Mouse (Mus musculus): ENCODE results near the gene Gh. TPM values are rescaled to one million over a fixed set of nuclear protein-coding genes. Genes with fewer than 3 reads are reported as not detected.

Gh gene
- polyA plus RNA-seq, 1 experiment from 2014 or later = not detected

- Histone ChIP-seq H3K9me3 (replicated peaks) (no peaks in the 10 kb centered on the region), H3K27ac (no peak overlapping the region), H3K4me1 (peaks cover 35% of the 10 kb centered on the region), H3K4me3 (no peak overlapping the region), H3K27me3 (ENCODE audit: low read depth, poor library complexity, severe bottlenecking) (no peaks in the 10 kb centered on the region), H3K36me3 (no peaks in the 10 kb centered on the region)
- no peak for DNase-seq (ENCODE audit: low spot score)
- WGBS = 84% methylated on average over 8 of the region's 8 CpGs
Observed at GRCm38 (mm10) chr11:106326475-106326874, 24.8 kb upstream of the Gh start.

- WGBS = 73% methylated on average over 8 of the region's 8 CpGs
- no peak overlapping the region for H3K4me3 ChIP-seq
- peak; percentile 69 for DNase-seq (ENCODE audit: low spot score)
- no peaks in the 10 kb centered on the region for H3K9me3 ChIP-seq (replicated peaks)
- H3K27me3 ChIP-seq (ENCODE audit: low read depth, poor library complexity, severe bottlenecking) = no peaks in the 10 kb centered on the region
- no peaks in the 10 kb centered on the region for H3K36me3 ChIP-seq
- peaks cover 35% of the 10 kb centered on the region for H3K4me1 ChIP-seq
- peak overlapping the region; percentile 36; the same call in 1 of the 2 replicates for H3K27ac ChIP-seq
Observed at GRCm38 (mm10) chr11:106325566-106326206, 24.0 kb upstream of the Gh start.

- Histone ChIP-seq H3K4me3 (no peak overlapping the region), H3K9me3 (replicated peaks) (no peaks in the 10 kb centered on the region), H3K36me3 (no peaks in the 10 kb centered on the region), H3K27ac (peak overlapping the region; percentile 36; the same call in 1 of the 2 replicates), H3K4me1 (peaks cover 36% of the 10 kb centered on the region), H3K27me3 (ENCODE audit: low read depth, poor library complexity, severe bottlenecking) (no peaks in the 10 kb centered on the region)
- WGBS = 81% methylated on average over 5 of the region's 5 CpGs
- DNase-seq (ENCODE audit: low spot score) = no peak
Observed at GRCm38 (mm10) chr11:106324858-106325257, 23.2 kb upstream of the Gh start.

GRCm38 (mm10) chr11:106318406-106319366 lies 17.0 kb upstream of the Gh start:
- WGBS = 76% methylated on average over 21 of the region's 21 CpGs
- no peaks in the 10 kb centered on the region for H3K27me3 ChIP-seq (ENCODE audit: low read depth, poor library complexity, severe bottlenecking)
- DNase-seq (ENCODE audit: low spot score) = no peak
- H3K4me1 ChIP-seq = peaks cover 59% of the 10 kb centered on the region
- H3K36me3 ChIP-seq = no peaks in the 10 kb centered on the region
- no peak overlapping the region for H3K4me3 ChIP-seq
- no peaks in the 10 kb centered on the region for H3K9me3 ChIP-seq (replicated peaks)
- peak overlapping the region; percentile 70; the same call in 1 of the 2 replicates for H3K27ac ChIP-seq

- H3K4me1 ChIP-seq = peaks cover 68% of the 10 kb centered on the region
- no peaks in the 10 kb centered on the region for H3K9me3 ChIP-seq (replicated peaks)
- no peak for DNase-seq (ENCODE audit: low spot score)
- H3K36me3 ChIP-seq = no peaks in the 10 kb centered on the region
- H3K27ac ChIP-seq = peak overlapping the region; percentile 70
- H3K27me3 ChIP-seq (ENCODE audit: low read depth, poor library complexity, severe bottlenecking) = no peaks in the 10 kb centered on the region
- no peak overlapping the region for H3K4me3 ChIP-seq
- WGBS = 87% methylated on average over 7 of the region's 7 CpGs
Observed at GRCm38 (mm10) chr11:106317801-106318200, 16.1 kb upstream of the Gh start.

- no peaks in the 10 kb centered on the region for H3K36me3 ChIP-seq
- no peaks in the 10 kb centered on the region for H3K27me3 ChIP-seq (ENCODE audit: low read depth, poor library complexity, severe bottlenecking)
- no peak for DNase-seq (ENCODE audit: low spot score)
- peaks cover 71% of the 10 kb centered on the region for H3K4me1 ChIP-seq
- no peak overlapping the region for H3K4me3 ChIP-seq
- 15% methylated on average over 1 of the region's 1 CpGs for WGBS
- H3K9me3 ChIP-seq (replicated peaks) = no peaks in the 10 kb centered on the region
- peak overlapping the region; percentile 70 for H3K27ac ChIP-seq
Observed at GRCm38 (mm10) chr11:106316416-106316815, 14.8 kb upstream of the Gh start.

GRCm38 (mm10) chr11:106314333-106314812 lies 12.7 kb upstream of the Gh start, which contains the start of gene Cd79b:
Gene Cd79b (minus strand): TSS chr11:106314762.
- no peaks in the 10 kb centered on the region for H3K9me3 ChIP-seq (replicated peaks)
- DNase-seq (ENCODE audit: low spot score) = no peak
- no peaks in the 10 kb centered on the region for H3K36me3 ChIP-seq
- 35% methylated on average over 9 of the region's 9 CpGs for WGBS
- peak within 1 kb of the TSS; percentile 81 for H3K27ac ChIP-seq
- peaks cover 65% of the 10 kb centered on the region for H3K4me1 ChIP-seq
- no peaks in the 10 kb centered on the region for H3K27me3 ChIP-seq (ENCODE audit: low read depth, poor library complexity, severe bottlenecking)
- peak within 1 kb of the TSS; percentile 15 for H3K4me3 ChIP-seq

- WGBS = 44% methylated on average over 5 of the region's 5 CpGs
- H3K9me3 ChIP-seq (replicated peaks) = no peaks in the 10 kb centered on the region
- H3K4me1 ChIP-seq = peaks cover 57% of the 10 kb centered on the region
- peak overlapping the region; percentile 81 for H3K27ac ChIP-seq
- H3K27me3 ChIP-seq (ENCODE audit: low read depth, poor library complexity, severe bottlenecking) = no peaks in the 10 kb centered on the region
- DNase-seq (ENCODE audit: low spot score) = no peak
- no peaks in the 10 kb centered on the region for H3K36me3 ChIP-seq
- H3K4me3 ChIP-seq = peak overlapping the region; percentile 15
Observed at GRCm38 (mm10) chr11:106313533-106313932, 11.9 kb upstream of the Gh start.

GRCm38 (mm10) chr11:106310123-106310522 lies 8.5 kb upstream of the Gh start:
- Histone ChIP-seq H3K27me3 (ENCODE audit: low read depth, poor library complexity, severe bottlenecking) (no peaks in the 10 kb centered on the region), H3K36me3 (no peaks in the 10 kb centered on the region), H3K4me1 (peaks cover 31% of the 10 kb centered on the region), H3K9me3 (replicated peaks) (no peaks in the 10 kb centered on the region), H3K27ac (no peak overlapping the region; the same call in 1 of the 2 replicates), H3K4me3 (no peak overlapping the region)
- DNase-seq (ENCODE audit: low spot score) = no peak
- WGBS = 68% methylated on average over 5 of the region's 5 CpGs

GRCm38 (mm10) chr11:106308162-106308561 lies 6.5 kb upstream of the Gh start:
- 91% methylated on average over 11 of the region's 11 CpGs for WGBS
- Histone ChIP-seq H3K4me3 (no peak overlapping the region), H3K27ac (no peak overlapping the region), H3K36me3 (no peaks in the 10 kb centered on the region), H3K9me3 (replicated peaks) (no peaks in the 10 kb centered on the region), H3K27me3 (ENCODE audit: low read depth, poor library complexity, severe bottlenecking) (no peaks in the 10 kb centered on the region), H3K4me1 (peaks cover 11% of the 10 kb centered on the region)
- no peak for DNase-seq (ENCODE audit: low spot score)

GRCm38 (mm10) chr11:106307432-106307831 lies 5.8 kb upstream of the Gh start:
- no peak for DNase-seq (ENCODE audit: low spot score)
- H3K9me3 ChIP-seq (replicated peaks) = no peaks in the 10 kb centered on the region
- no peak overlapping the region for H3K27ac ChIP-seq
- H3K4me1 ChIP-seq = 0 out of 2 replicates have a peak, but pooled peaks cover 5% of the 10 kb centered on the region
- no peak overlapping the region for H3K4me3 ChIP-seq
- no peaks in the 10 kb centered on the region for H3K36me3 ChIP-seq
- 90% methylated on average over 5 of the region's 5 CpGs for WGBS
- no peaks in the 10 kb centered on the region for H3K27me3 ChIP-seq (ENCODE audit: low read depth, poor library complexity, severe bottlenecking)

GRCm38 (mm10) chr11:106306758-106307157 lies 5.1 kb upstream of the Gh start:
- H3K4me1 ChIP-seq = 0 out of 2 replicates have a peak, but pooled peaks cover 5% of the 10 kb centered on the region
- H3K36me3 ChIP-seq = no peaks in the 10 kb centered on the region
- 86% methylated on average over 9 of the region's 9 CpGs for WGBS
- H3K27me3 ChIP-seq (ENCODE audit: low read depth, poor library complexity, severe bottlenecking) = no peaks in the 10 kb centered on the region
- H3K4me3 ChIP-seq = no peak overlapping the region
- no peak overlapping the region for H3K27ac ChIP-seq
- DNase-seq (ENCODE audit: low spot score) = no peak
- no peaks in the 10 kb centered on the region for H3K9me3 ChIP-seq (replicated peaks)

GRCm38 (mm10) chr11:106306065-106306385 lies 4.4 kb upstream of the Gh start:
- Histone ChIP-seq H3K27me3 (ENCODE audit: low read depth, poor library complexity, severe bottlenecking) (no peaks in the 10 kb centered on the region), H3K9me3 (replicated peaks) (no peaks in the 10 kb centered on the region), H3K36me3 (no peaks in the 10 kb centered on the region), H3K27ac (no peak overlapping the region), H3K4me1 (0 out of 2 replicates have a peak, but pooled peaks cover 5% of the 10 kb centered on the region), H3K4me3 (no peak overlapping the region)
- no peak for DNase-seq (ENCODE audit: low spot score)
- WGBS = 95% methylated on average over 3 of the region's 3 CpGs

All from limb, embryonic 10.5 days (tissue).